Mouse (Mus musculus): ENCODE measurements around the gene Ccdc47. TPM values are rescaled to one million over a fixed set of nuclear protein-coding genes. Genes with fewer than 3 reads are reported as not detected.

Ccdc47 gene
- 3.2 and 4.1 TPM in 2 replicates for polyA plus RNA-seq (2012)

DNA sequence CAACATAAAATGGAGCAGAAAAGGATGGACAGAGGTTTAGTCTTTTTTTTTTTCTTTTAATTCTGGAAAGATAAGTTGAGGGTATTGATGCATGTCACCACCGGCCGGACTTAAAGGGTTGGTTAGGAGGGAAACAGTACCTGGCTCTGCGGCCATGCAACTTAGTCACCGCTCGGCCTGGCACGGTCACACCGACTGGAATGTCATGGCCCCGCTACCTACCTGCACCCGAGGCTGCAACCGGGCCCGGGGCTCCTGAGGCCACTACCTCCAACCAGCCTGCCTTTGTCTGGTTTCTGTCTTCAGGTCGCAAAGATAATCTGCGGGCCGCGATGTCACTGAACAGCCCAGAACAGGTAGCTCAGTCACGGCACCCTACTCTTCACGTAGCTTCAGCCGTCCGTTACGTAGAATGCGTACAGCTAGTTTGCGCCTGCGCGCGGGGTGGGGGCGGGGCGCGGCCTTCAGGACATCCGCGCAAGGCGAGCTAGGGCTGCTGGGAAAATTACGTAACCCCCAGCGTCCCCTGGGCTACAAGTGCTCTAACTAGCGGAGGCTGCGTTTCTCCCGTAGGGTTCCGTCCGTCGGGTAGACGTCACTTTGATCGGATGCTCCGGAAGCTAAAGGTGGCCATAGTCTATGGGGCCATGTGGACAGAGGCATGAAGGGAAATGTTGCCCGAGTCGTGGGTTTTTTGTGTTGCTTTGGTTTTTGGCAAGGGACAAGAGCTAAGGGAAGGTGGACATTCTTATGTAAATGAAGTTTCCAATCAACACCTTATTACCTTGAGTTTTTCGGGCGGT is at the start of gene Ccdc47:
Gene Ccdc47, minus strand, starts transcription at position 418 of the 803 bp plus-strand sequence.

DNA sequence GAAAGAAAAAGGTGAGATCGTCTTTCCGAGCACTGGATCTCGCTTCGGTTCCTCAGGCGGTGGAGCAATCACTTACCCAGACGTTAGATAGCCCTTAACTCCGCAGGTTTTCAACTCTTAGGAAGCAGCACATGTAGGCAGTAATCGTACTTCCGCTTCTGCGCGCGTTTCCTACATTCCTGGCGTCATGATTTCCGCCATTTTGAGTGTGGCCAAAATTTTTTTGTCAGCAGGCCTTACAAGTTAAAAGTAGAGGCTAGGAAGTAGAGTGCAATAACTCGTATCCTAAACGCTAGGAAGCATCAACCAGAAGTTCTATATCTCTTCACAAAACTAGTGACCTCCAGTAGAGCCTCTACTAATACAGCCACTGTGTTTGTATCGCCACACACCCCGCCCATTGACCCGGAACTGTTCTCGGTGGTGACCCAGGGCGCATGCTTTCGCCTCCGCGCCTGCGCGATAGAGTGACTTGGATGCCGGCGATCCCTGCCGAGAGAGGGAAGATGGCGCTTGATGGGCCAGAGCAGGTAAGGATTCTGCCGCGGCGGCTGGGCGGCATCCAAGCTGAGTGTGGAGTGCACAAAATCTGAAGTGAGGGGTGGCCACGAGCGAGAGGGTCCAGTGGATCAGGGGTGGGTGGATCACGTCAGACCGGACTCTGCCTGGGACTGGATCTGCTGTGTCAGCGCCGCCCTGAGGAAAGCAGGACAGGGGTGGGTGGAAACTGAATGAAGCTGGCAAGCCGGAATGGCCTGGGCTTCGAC is 39.7 kb upstream of the Ccdc47 start, which contains the start of the genes Ftsj3 and Psmc5:
Gene Ftsj3, minus strand, starts transcription at position 395 of the 767 bp plus-strand sequence.
Gene Psmc5, plus strand, starts transcription at position 470 of the 767 bp plus-strand sequence.

GRCm38 (mm10) chr11:106216730-106217490 is 766 bp upstream of the Ccdc47 start, which contains the start of gene Ddx42:
Gene Ddx42, plus strand, starts transcription at chr11:106216926.

DNA sequence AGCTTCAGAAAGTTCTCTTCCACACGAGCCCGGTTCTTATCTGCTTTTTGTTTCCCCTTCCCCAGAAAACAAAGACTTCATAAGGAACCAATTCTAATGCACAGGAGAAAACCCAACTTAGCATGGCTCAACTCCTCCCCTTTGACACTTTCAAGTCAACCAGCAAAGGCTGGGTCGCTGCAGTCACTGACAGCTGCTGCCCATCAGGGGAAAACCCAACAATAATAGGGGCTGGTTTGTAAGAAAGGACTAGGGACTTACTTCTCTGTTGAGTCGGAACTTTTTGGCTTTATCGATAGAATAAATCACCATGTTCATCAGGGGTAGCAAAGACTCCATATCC is 14.1 kb downstream of the Ccdc47 start, which contains the start of gene Strada:
Gene Strada, minus strand, starts transcription at position 46 of the 343 bp plus-strand sequence.

DNA sequence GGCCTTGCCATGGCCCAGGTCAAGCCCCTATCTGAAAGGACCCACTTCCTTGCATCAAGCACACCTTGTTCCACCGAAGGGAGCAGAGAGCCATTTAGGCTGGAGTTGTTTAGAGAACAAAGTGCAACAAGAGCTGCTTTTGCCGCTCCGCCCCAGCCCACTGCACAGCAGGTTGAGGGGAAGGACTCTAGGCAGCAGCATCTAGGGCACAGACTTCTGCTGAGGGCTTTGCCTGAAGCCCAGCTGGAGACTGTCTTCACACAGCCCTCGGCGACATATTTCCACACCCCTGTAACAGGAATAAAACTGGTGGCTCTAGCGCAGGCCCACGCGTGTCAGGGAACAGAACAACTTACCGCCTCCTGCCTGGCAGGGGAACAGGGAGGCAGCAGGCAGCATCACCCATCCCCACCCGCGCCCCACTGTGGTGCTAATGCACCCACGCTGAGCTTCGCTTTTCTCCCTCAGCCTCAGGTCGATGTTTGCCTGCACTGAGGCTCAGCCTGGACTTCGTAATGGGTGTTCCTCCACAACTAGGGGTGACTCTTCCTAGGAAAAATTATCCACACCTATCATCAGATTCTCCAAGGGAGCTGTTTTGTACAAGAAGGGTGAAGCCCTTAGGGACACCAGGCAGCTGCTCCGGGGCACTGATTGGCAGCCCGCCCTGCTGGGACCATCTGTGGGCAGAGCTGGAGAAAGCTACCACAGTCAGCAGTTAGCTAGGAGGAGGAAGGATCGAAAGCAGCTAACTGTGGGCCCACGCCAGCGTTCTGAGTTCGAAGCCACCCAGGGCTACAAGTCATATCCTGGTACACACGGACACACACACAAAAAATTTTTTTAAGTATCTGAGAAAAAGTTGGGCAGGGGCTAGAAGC is 55.1 kb downstream of the Ccdc47 start, which contains the start of the genes Gm10840 and Limd2:
Gene Gm10840, plus strand, starts transcription at position 10 of the 881 bp plus-strand sequence.
Gene Limd2, minus strand, starts transcription at position 20 of the 881 bp plus-strand sequence.

Other genes starting within 250 kb of the Ccdc47 start
- gene Ace, start 248.4 kb downstream of the Ccdc47 start, polyA plus RNA-seq (2012): 0.17 and 0.53 TPM in 2 replicates
- gene Ace3, start 221.7 kb downstream of the Ccdc47 start, polyA plus RNA-seq (2012): not detected in 2 replicates
- gene Kcnh6, start 208.2 kb downstream of the Ccdc47 start, polyA plus RNA-seq (2012): 0.03 TPM in 1 of 2 replicates, not detected in the other
- 14.7 and 14.9 TPM in 2 replicates for gene Dcaf7, start 179.5 kb downstream of the Ccdc47 start, polyA plus RNA-seq (2012)
- 6.6 and 7.2 TPM in 2 replicates for gene Taco1, start 150.3 kb downstream of the Ccdc47 start, polyA plus RNA-seq (2012)
- 9.2 and 9.4 TPM in 2 replicates for gene Map3k3, start 131.7 kb downstream of the Ccdc47 start, polyA plus RNA-seq (2012)
- gene Gm10840, start 55.5 kb downstream of the Ccdc47 start, polyA plus RNA-seq (2012): 0.62 TPM in 1 of 2 replicates, not detected in the other
- 189 and 236 TPM in 2 replicates for gene Limd2, start 55.5 kb downstream of the Ccdc47 start, polyA plus RNA-seq (2012)
- 42.4 and 43.4 TPM in 2 replicates for gene Strada, start 14.2 kb downstream of the Ccdc47 start, polyA plus RNA-seq (2012)
- gene Ddx42, start 582 bp upstream of the Ccdc47 start, polyA plus RNA-seq (2012): 27.1 and 41.4 TPM in 2 replicates
- 12.7 and 18.5 TPM in 2 replicates for gene Ftsj3, start 39.7 kb upstream of the Ccdc47 start, polyA plus RNA-seq (2012)
- gene Psmc5, start 39.8 kb upstream of the Ccdc47 start, polyA plus RNA-seq (2012): 51.2 and 64.3 TPM in 2 replicates
- 138 and 142 TPM in 2 replicates for gene Smarcd2, start 56.6 kb upstream of the Ccdc47 start, polyA plus RNA-seq (2012)
- 0.21 and 0.33 TPM in 2 replicates for gene Tcam1, start 60.3 kb upstream of the Ccdc47 start, polyA plus RNA-seq (2012)
- gene Gh, start 85.5 kb upstream of the Ccdc47 start, polyA plus RNA-seq (2012): not detected in 2 replicates
- gene Cd79b, start 98.4 kb upstream of the Ccdc47 start, polyA plus RNA-seq (2012): 6.0 and 10.1 TPM in 2 replicates
- gene Scn4a, start 136.9 kb upstream of the Ccdc47 start, polyA plus RNA-seq (2012): 0.07 and 0.17 TPM in 2 replicates
- gene Prr29, start 149.1 kb upstream of the Ccdc47 start, polyA plus RNA-seq (2012): 0.10 and 0.23 TPM in 2 replicates
- 42.6 and 44.4 TPM in 2 replicates for gene Icam2, start 171.7 kb upstream of the Ccdc47 start, polyA plus RNA-seq (2012)